Mouse (Mus musculus): ENCODE measurements around the gene Mrpl47. TPM values are rescaled to one million over a fixed set of nuclear protein-coding genes. Genes with fewer than 3 reads are reported as not detected.

The Mrpl47 gene
- total RNA-seq, 2 experiments from 2014 or later = 19.4 to 23.0 TPM

Other genes with a start within 250 kb of the Mrpl47 start
- under 1 TPM in 1 of 2 experiments, not detected in 1; 0.35 TPM for gene Kcnmb3, start 245.4 kb downstream of the Mrpl47 start, total RNA-seq (2021)
- 10 to 100 TPM; 33.5 to 33.8 TPM for gene Zfp639, start 227.3 kb downstream of the Mrpl47 start, total RNA-seq (2021)
- 100 to 1,000 TPM in 1 of 2 experiments, 10 to 100 TPM in 1; 88.3 to 104 TPM for gene Mfn1, start 208.1 kb downstream of the Mrpl47 start, total RNA-seq (2021)
- gene Gnb4, start 121.0 kb downstream of the Mrpl47 start, total RNA-seq (2021) = 10 to 100 TPM; 29.2 to 31.4 TPM
- 10 to 100 TPM; 14.9 to 15.8 TPM for gene Actl6a, start 31.3 kb downstream of the Mrpl47 start, total RNA-seq (2021)
- 100 to 1,000 TPM; 201 to 213 TPM for gene Ndufb5, start 615 bp downstream of the Mrpl47 start, total RNA-seq (2021)
- gene Usp13, start 79.9 kb upstream of the Mrpl47 start, total RNA-seq (2021) = 10 to 100 TPM; 30.0 to 31.9 TPM

All from left cerebral cortex, adult 18-20 months (tissue).